Mouse (Mus musculus): ENCODE measurements at regions not wholly inside any gene's neighbourhood (a gene's known extent, or its start where the extent isn't known, plus 50 kb on each side); places are given as distances from the start of the nearest gene placed in this dataset.

GRCm38 (mm10) chr14:102403397-102404115, 578.9 kb downstream of the Kctd12 start:
- no peak for DNase-seq (ENCODE audit: low spot score in 2 of 2)

- DNase-seq (ENCODE audit: low spot score in 2 of 2): no peak
Observed at GRCm38 (mm10) chr14:102402061-102402689, 580.3 kb downstream of the Kctd12 start.

- DNase-seq (ENCODE audit: low spot score in 2 of 2): no peak
Observed at GRCm38 (mm10) chr14:102396036-102396734, 586.3 kb downstream of the Kctd12 start.

- no peak for DNase-seq (ENCODE audit: low spot score in 2 of 2)
Observed at GRCm38 (mm10) chr14:102392351-102392750, 590.1 kb downstream of the Kctd12 start.

GRCm38 (mm10) chr14:102372994-102373567, 609.4 kb downstream of the Kctd12 start:
- no peak for DNase-seq (ENCODE audit: low spot score in 2 of 2)

GRCm38 (mm10) chr14:102361589-102361988, 620.8 kb downstream of the Kctd12 start:
- no peak for DNase-seq (ENCODE audit: low spot score in 2 of 2)

GRCm38 (mm10) chr14:102329409-102329808, 599.7 kb downstream of the Lmo7 start:
- DNase-seq (ENCODE audit: low spot score in 2 of 2): no peak

GRCm38 (mm10) chr14:102306332-102306731, 576.6 kb downstream of the Lmo7 start:
- DNase-seq (ENCODE audit: low spot score in 2 of 2): no peak

GRCm38 (mm10) chr14:102302826-102303225, 573.1 kb downstream of the Lmo7 start:
- no peak for DNase-seq (ENCODE audit: low spot score in 2 of 2)

GRCm38 (mm10) chr14:102300251-102300650, 570.5 kb downstream of the Lmo7 start:
- DNase-seq (ENCODE audit: low spot score in 2 of 2): no peak

- DNase-seq (ENCODE audit: low spot score in 2 of 2): no peak
Observed at GRCm38 (mm10) chr14:102291361-102291760, 561.6 kb downstream of the Lmo7 start.

GRCm38 (mm10) chr14:102250076-102250475, 520.3 kb downstream of the Lmo7 start:
- DNase-seq (ENCODE audit: low spot score in 2 of 2): no peak

GRCm38 (mm10) chr14:102248581-102248980, 518.8 kb downstream of the Lmo7 start:
- no peak for DNase-seq (ENCODE audit: low spot score in 2 of 2)

GRCm38 (mm10) chr14:102248023-102248422, 518.3 kb downstream of the Lmo7 start:
- no peak for DNase-seq (ENCODE audit: low spot score in 2 of 2)

GRCm38 (mm10) chr14:102243806-102244536, 514.2 kb downstream of the Lmo7 start:
- no peak for DNase-seq (ENCODE audit: low spot score in 2 of 2)

- DNase-seq (ENCODE audit: low spot score in 2 of 2): no peak
Observed at GRCm38 (mm10) chr14:102216581-102217368, 487.0 kb downstream of the Lmo7 start.

GRCm38 (mm10) chr14:102215267-102215964, 485.7 kb downstream of the Lmo7 start:
- no peak for DNase-seq (ENCODE audit: low spot score in 2 of 2)

GRCm38 (mm10) chr14:102212079-102212478, 482.3 kb downstream of the Lmo7 start:
- no peak for DNase-seq (ENCODE audit: low spot score in 2 of 2)

- no peak for DNase-seq (ENCODE audit: low spot score in 2 of 2)
Observed at GRCm38 (mm10) chr14:102204881-102205671, 475.3 kb downstream of the Lmo7 start.

Measured in spleen, postnatal 14 days (tissue).